Mouse (Mus musculus) stomach, postnatal 0 days (tissue): ENCODE measurements at regions not wholly inside any gene's neighbourhood (a gene's known extent, or its start where the extent isn't known, plus 50 kb on each side); places are given as distances from the start of the nearest gene placed in this dataset.

Source experiments
- CTCF ChIP-seq: IDR thresholded peaks from 2 replicates; pipeline ENCODE4 v1.5.1; 2016; ENCODE audit warnings: antibody characterized with exemption, low read depth, mild to moderate bottlenecking, moderate library complexity
- EP300 ChIP-seq: optimal IDR thresholded peaks from 2 replicates; pipeline ENCODE3; 2016; ENCODE audit warnings: antibody characterized with exemption

DNA sequence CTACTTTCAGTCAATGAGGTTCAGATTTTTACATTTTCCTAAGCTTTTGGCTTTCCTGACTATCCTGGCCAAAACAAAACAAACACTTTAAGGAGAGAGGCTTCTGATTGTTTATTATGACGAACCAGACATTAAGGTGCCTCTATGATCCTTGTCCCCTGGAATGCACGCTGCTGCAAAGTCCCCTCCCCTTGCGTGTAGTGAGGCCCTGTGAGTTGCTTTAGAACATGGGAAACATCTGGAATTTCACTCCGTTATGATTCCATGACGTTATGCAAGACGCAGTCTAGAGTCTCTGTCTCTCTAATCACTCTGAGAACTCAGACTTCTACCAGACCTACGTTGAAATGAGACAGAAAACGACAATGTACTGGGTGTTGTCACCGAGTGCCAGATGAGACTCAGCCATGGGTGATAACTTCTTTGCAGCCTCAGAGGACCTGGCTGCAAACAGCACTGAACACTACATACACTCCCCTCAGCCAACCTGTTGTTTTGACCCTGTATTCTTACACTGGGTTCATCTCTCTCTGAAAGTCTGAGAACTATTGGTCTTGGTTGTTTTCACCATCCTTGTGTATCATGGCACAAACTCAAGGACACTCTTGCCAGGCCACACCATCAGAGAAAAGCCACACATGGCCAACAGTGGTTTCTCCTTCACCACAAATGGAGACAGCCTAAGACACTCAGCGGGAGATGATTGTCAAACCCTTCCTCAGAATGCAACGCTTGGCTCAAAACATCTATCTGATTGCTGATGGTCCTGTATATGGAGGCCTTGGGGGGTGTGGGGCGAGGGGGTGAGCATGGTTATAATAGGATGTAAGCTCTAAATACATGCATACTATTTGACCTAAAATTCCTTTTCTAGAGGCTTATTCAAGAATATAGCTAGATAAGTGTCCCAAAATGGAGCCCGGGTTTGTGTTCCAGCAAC lies 236.5 kb upstream of the Klf3 start:
- TF ChIP-seq CTCF (no peak), EP300 (no peak)
